Mouse (Mus musculus): ENCODE data around the gene Strn3.
"Not testable (repeated sequence)": the region's sequence is repeated elsewhere in the genome, so short reads cannot be mapped to it uniquely, and the experiment has no call there.

Gene Strn3

DNA sequence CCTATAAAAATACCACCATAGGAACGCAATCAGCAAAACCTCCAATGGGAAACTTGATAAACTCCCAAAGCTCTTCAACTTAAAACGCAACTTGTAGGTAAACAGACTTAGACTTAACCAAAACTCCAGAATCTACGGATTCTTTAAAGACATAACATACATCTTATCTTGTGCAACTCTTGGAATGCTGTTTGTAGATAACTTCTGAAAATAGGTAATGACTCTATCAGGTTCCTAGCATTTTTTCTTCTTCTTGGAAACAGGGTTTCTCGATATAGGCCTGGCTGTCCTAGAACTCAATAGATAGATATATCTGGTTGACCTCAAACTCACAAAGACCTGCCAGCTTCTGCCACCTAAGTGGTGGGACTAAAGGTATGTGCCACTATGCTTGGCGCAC is 70.5 kb downstream of the Strn3 start:
- no peak for DNase-seq (ENCODE audit: extremely low spot score, low read depth, low spot score)

DNA sequence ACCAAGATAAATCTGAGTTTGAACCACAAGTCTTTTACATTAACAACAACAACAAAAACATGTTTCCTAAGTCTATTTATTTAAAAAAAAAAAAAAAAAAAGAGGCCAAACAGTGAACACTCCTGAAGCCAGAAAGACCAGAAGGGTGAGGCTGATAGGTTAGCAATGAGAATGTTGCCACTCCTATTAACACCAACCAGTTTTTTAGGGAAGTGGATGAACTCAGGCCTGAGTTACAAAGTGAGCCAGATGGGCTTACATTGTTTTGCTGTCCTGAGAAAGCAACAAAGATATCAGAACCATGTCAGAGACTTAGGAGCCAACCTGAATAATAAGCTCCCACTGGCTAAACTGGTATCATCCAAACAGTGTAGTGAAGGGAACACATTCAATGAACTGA is 71.1 kb downstream of the Strn3 start:
- no peak for DNase-seq (ENCODE audit: extremely low spot score, low read depth, low spot score)

DNA sequence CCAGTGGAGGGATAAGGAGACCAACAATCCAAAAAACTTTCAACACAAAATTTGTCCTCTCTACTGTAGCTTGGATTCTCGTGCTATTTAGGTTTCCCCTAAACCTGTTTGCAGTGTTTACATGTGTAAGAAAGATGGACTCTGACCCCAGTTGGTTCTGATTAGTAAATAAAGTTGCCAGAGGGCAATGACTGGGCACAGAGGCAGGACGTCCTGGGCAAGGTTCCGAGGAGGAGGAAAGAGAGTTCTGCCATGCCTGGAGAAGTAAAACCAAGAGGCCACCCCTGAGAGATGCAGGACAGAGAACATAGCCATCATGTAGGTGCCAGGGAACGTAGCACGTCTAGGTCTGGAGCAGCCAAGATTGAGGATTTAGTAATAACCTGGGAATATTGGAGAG is 79.3 kb downstream of the Strn3 start:
- DNase-seq (ENCODE audit: extremely low spot score, low read depth, low spot score) = no peak

DNA sequence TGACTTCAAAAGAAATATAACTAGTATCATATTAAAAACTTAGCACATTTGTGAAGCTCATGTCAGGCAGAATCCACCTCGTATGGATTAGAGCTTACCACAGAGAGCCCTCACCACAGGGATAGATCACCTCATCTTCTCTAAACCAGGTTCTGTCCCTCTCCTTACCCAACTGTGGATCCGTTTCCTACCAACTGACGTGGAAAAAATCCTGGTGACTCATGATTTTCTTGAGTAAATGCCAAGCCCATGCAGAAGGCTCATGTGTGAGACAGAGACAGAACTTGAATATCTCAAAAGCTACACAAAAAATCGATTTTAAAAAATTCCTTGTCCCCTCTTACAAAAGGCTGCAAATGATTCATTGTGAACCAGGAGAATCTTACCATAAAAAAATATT is 85.6 kb downstream of the Strn3 start:
- no peak for DNase-seq (ENCODE audit: extremely low spot score, low read depth, low spot score)

DNA sequence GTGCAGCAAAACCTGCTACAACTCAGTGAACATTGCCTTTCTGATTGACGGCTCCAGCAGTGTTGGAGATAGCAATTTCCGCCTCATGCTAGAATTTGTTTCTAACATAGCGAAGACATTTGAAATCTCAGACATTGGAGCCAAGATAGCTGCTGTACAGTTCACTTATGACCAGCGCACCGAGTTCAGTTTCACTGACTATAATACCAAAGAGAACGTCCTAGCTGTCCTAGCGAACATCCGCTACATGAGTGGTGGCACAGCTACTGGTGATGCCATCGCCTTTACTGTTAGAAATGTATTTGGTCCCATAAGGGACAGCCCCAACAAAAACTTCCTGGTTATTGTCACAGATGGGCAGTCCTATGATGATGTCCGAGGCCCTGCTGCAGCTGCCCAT is 88.4 kb downstream of the Strn3 start:
- no peak for DNase-seq (ENCODE audit: extremely low spot score, low read depth, low spot score)

DNA sequence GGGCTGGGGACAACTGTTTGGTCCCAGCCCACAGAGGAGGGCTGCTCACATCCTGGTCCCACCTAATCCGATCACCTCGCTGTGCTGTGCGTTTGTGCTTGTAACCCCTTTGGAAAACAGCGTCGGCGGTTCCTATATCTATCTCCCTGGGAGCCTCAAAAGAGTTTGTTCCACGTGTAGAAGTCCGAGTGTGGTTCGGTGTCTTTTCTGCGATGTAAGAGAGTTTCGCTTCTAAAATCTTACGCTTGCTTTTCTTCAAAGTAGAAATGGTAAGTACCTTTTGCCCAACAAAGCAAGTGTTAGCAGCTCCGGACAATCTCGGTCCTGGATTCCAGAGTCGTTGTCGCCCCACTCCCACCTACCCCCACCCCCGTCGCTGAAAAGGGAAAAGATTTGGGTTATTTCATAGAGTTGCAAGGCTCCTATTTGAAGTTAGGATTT is 97.6 kb downstream of the Strn3 start:
- DNase-seq (ENCODE audit: extremely low spot score, low read depth, low spot score) = no peak

DNA sequence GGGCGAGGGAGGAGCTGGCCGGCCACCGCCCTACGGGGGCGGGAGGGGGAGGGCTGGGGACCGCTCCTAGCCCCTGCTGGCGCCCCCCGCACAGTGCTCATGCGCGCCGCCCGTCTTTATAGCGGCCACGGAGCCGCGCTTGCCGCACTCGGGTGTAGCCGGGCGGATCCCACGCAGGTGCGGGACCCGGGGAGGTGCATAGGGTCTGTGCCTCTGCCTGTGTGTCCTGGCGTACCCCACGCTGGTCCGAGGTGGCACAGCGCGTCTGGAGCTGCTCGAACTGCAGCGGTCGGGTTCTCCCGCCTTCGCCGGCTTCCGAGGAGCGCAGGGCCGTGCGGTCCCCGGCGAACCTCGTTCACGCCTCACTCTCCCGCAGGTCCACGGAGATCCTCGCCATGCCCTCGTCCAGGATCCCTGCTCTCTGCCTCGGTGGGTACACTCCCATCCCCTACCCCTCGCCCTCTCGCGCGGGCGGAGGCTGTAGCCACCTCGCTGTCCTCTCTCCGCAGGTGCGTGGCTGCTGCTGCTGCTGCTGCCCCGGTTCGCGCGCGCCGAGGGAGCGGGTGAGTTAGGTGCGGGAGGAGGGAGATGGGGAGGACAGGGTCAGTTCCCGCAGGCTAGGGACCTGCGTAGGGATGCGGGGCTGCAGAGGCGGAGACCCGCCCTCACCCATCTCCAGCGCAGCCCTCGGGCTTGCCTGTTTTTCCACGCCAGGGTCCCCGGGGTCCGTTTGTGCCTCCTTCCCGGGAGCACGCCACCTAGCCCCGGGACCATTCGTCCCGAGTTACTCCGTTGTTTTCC is 98.3 kb downstream of the Strn3 start, which contains the start of gene Coch:
TSS of gene Coch (plus strand) at position 113 of the 801 bp plus-strand sequence.
- no peak for DNase-seq (ENCODE audit: extremely low spot score, low read depth, low spot score)

DNA sequence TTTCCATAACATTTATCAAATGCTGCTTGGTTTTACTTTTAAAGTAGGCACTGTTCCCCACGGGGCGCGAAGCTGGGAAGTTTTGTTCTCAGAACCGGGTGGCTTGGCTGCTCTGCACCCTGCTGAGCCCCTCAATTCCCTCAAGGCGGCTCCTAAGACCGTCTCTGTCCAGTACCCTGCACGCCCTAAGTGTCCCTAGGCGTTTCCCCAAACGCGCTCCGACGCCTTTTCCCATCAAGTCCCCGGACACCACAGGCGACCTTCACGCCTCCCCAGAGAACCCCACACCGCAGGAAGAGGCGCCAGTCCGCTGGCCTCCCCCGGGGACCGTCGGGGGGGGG is 98.8 kb downstream of the Strn3 start:
- no peak for DNase-seq (ENCODE audit: extremely low spot score, low read depth, low spot score)

DNA sequence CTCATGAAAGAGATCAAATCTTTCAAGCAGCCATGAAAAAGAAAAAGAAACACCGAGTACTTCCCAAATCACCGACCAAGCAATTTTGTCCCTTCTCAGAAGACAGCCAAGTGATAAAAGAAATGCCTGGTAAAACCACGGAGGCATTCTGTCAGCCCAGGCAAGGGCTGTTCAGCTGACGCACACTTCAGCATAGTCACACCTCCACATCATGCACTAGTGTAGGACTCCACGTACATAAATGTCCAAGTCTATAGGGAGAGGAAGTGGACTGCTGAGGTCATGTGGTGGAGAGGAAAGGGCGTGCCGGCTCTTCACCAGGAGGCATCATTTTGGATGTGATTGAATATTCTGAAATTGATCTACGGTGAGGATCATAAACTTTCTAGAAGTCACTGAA is 99.8 kb downstream of the Strn3 start:
- DNase-seq (ENCODE audit: extremely low spot score, low read depth, low spot score) = no peak

DNA sequence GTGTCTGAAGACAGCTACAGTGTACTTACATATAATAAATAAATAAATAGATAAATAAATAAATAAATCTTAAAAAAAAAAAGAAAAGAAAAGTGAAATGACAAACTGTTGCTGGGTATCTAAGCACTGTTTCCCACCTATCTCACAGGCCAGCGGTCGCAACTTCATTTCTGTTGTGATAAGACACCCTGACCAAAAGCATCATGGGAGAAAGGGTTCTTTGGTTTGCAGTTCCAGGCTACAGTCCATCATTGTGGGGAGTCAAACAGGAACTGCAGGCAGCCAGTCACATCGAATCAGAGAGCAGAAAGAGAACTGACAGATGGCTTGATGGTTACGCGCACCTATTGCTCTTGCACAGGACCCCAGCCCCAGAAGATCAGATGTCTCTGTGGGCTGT is 102.4 kb downstream of the Strn3 start:
- DNase-seq (ENCODE audit: extremely low spot score, low read depth, low spot score) = no peak

DNA sequence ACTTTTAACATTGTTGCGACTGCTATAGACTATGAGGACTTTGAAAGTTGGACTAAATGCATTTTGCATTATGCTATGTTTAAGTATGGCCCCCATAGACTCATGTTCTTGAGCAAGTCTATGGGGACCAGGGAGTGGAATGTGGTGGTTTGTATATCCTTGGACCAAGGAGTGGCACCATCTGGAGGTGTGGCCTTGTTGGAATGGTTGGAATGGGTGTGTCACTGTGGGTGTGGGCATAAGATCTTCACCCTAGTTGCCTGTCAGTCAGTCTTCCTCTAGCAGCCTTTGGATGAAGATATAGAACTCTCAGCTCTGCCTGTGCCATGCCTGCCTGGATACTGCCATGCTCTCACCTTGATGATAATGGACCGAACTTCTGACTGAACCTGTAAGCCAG is 113.9 kb downstream of the Strn3 start:
- not testable (repeated sequence) for DNase-seq (ENCODE audit: extremely low spot score, low read depth, low spot score)

DNA sequence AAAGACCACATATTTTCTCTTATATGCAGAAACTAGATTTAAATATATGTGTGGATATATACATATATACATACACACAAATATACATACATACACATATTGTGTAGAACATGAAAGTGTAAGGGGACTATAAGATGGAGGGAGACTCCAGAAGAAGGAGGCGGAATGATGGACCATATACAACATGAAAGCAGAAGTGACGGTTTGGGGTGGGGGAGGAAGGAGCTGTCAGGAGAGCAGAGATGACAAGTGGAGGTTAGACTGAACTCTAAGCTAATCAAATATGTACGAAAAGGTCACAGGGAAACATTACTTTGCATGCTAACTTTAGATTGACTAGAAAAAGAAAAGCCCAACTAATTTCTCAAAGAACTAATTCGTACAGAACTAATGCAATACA is 119.0 kb downstream of the Strn3 start:
- DNase-seq (ENCODE audit: extremely low spot score, low read depth, low spot score) = no peak

DNA sequence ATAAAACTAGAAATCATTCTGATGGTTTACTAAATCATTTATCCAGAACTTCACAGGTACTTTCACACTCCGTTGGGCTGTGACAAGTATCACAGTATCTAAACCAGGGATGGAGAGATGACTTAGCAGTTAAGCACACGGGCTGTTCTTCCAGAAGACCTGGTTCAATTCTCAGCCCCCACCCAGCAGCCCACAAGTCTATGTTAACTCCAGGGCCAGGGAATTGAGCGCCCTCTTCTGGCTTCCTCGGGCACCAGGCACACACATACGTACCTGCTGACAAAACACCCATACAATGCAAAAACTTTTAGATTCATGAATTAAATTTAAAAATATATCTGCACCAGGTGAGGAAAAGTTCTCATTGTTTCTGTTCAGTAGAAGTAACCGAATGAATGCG is 121.8 kb downstream of the Strn3 start:
- no peak for DNase-seq (ENCODE audit: extremely low spot score, low read depth, low spot score)

DNA sequence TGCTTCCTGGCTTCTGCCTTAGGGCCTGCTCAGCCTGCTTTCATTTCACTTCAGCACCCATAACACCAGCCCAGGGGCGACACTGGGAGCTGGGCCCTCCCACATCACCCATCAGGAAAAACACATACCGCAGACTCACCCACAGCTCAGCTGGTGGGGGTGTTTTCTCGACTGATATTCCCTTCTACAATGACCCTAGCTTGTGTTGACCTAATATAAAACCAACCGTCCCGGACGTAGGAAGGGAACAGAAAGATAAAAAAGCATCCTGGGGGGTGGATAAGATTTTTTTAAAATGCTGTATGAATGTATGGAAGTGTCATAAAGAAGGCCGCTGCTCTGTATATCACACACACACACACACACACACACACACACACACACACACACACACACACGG is 122.2 kb downstream of the Strn3 start:
- no peak for DNase-seq (ENCODE audit: extremely low spot score, low read depth, low spot score)

DNA sequence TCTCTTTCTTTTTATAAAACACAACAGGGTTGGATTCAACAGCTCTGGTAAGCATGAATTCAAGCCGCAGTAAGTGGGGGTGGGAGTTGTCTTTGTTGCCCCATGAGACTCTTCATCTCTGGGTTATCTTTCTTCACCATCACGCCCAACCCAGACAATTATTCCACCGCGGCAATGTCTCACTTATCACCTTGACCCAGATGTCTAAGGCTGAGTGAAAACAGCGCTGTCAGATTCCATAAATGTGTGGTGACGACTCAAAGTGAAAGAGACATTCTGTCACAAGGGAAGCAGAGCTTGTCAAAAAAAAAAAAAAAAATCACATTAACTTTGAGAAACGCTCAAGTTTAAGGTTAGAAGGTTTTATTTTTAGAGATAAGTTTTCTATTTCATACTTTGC is 124.5 kb downstream of the Strn3 start:
- no peak for DNase-seq (ENCODE audit: extremely low spot score, low read depth, low spot score)

DNA sequence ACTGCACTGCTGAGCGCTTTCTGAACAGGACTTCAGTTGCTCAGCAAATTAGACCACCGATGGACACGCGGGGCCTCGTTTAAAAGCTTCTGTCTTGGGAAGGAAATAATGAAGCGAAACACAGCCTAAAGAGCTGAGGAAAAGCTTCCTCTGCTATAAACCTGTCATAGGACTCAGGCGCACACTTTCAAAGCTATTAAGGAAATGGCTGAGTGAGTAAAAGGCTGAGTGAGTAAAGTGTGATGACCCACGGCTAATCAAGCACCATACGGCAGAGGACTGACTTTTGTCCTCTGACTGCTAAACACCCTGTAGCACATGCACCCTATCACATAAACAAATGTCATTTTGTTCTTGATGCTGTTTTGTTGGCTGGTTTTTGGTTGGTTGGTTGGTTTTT is 130.3 kb downstream of the Strn3 start:
- DNase-seq (ENCODE audit: extremely low spot score, low read depth, low spot score) = peak; percentile 20

Measured in hindlimb bud, embryonic 11.5 days (tissue).